Mouse (Mus musculus) gonadal fat pad, adult 2 months (tissue): ENCODE results near the gene Cebpz. TPM values are rescaled to one million over a fixed set of nuclear protein-coding genes. Genes with fewer than 3 reads are reported as not detected.

Experiments used
- DNase-seq: peaks from one replicate; pipeline ENCODE4 v3.0.0-alpha.2; 2012; ENCODE audit warnings: low read depth
- polyA plus RNA-seq: library from polyadenylated mRNA; depleted of rRNA; stranded (reverse); fragments of >200 nt; gene quantifications from 2 replicates; pipeline ENCODE4 v1.2.3, GENCODE M21; 2012; rRNA removed

Cebpz gene
- polyA plus RNA-seq, 1 experiment: 4.9 TPM

- DNase-seq: no peak
These were observed 33.7 kb downstream of the Cebpz start for GRCm38 (mm10) chr17:78903158-78903557.

GRCm38 (mm10) chr17:78895394-78895793, 41.5 kb downstream of the Cebpz start:
- DNase-seq: no peak

- no peak for DNase-seq
These were observed 41.9 kb downstream of the Cebpz start for GRCm38 (mm10) chr17:78894991-78895390.

GRCm38 (mm10) chr17:78891020-78891419, 45.8 kb downstream of the Cebpz start:
- no peak for DNase-seq

GRCm38 (mm10) chr17:78889184-78889583, 47.7 kb downstream of the Cebpz start:
- DNase-seq: no peak

- no peak for DNase-seq
These were observed 48.3 kb downstream of the Cebpz start for GRCm38 (mm10) chr17:78888554-78888953.

- no peak for DNase-seq
These were observed 51.4 kb downstream of the Cebpz start for GRCm38 (mm10) chr17:78885286-78886065.

GRCm38 (mm10) chr17:78883291-78883690, 53.6 kb downstream of the Cebpz start:
- no peak for DNase-seq

GRCm38 (mm10) chr17:78882401-78883112, 54.3 kb downstream of the Cebpz start, which contains the start of gene Eif2ak2:
Gene Eif2ak2 (minus strand): TSS chr17:78882573.
- no peak for DNase-seq

- DNase-seq: no peak
These were observed 55.0 kb downstream of the Cebpz start for GRCm38 (mm10) chr17:78881878-78882304.

GRCm38 (mm10) chr17:78873886-78874285, 63.0 kb downstream of the Cebpz start:
- DNase-seq: no peak

Other genes with a start within 250 kb of the Cebpz start
- 9.6 and 11.7 TPM in 2 replicates for gene Strn, start 199.9 kb downstream of the Cebpz start, polyA plus RNA-seq
- gene Heatr5b, start 101.7 kb downstream of the Cebpz start, polyA plus RNA-seq: 21.5 and 23.5 TPM in 2 replicates
- gene Gpatch11, start 101.5 kb downstream of the Cebpz start, polyA plus RNA-seq: 9.7 and 13.6 TPM in 2 replicates
- 4.0 and 5.5 TPM in 2 replicates for gene Eif2ak2, start 54.5 kb downstream of the Cebpz start, polyA plus RNA-seq
- not detected in 2 replicates for gene Sult6b1, start 30.1 kb downstream of the Cebpz start, polyA plus RNA-seq
- gene Cebpzos, start 20.6 kb downstream of the Cebpz start, polyA plus RNA-seq: 10.7 and 12.9 TPM in 2 replicates
- 10.8 and 11.8 TPM in 2 replicates for gene Ndufaf7, start 70 bp upstream of the Cebpz start, polyA plus RNA-seq
- gene Prkd3, start 83.8 kb upstream of the Cebpz start, polyA plus RNA-seq: 9.9 and 11.6 TPM in 2 replicates
- gene Qpct, start 114.8 kb upstream of the Cebpz start, polyA plus RNA-seq: 7.6 and 10.5 TPM in 2 replicates